Mouse (Mus musculus) colon, adult 2 months (tissue): ENCODE measurements around the gene Trim46. TPM values are rescaled to one million over a fixed set of nuclear protein-coding genes. Genes with fewer than 3 reads are reported as not detected.

Experiments used
- polyA plus RNA-seq: library from polyadenylated mRNA; depleted of rRNA; stranded (reverse); fragments of >200 nt; gene quantifications from 2 replicates; pipeline ENCODE4 v1.2.3, GENCODE M21; 2012; rRNA removed

The Trim46 gene
- polyA plus RNA-seq, result 60.5 TPM in 2 replicates

GRCm38 (mm10) chr3:89246261-89247100 is at the start of gene Trim46:
Gene Trim46, minus strand, starts transcription at chr3:89246309.

GRCm38 (mm10) chr3:89280606-89281511 is 34.8 kb upstream of the Trim46 start, which contains the start of gene Efna1:
Gene Efna1, minus strand, starts transcription at chr3:89281142.

GRCm38 (mm10) chr3:89270051-89270755 is 24.1 kb upstream of the Trim46 start, which contains the start of gene Slc50a1:
Gene Slc50a1, minus strand, starts transcription at chr3:89270570.

GRCm38 (mm10) chr3:89259076-89259475 is 13.0 kb upstream of the Trim46 start, which contains the start of gene Dpm3:
Gene Dpm3, plus strand, starts transcription at chr3:89259358.

GRCm38 (mm10) chr3:89245688-89246171 is 379 bp downstream of the Trim46 start, which contains the start of gene Krtcap2:
Gene Krtcap2, plus strand, starts transcription at chr3:89245966.

GRCm38 (mm10) chr3:89228836-89229235 is 17.3 kb downstream of the Trim46 start, which contains the start of gene Muc1:
Gene Muc1, plus strand, starts transcription at chr3:89229057.

GRCm38 (mm10) chr3:89226900-89227299 is 19.2 kb downstream of the Trim46 start, which contains the start of gene Mtx1:
Gene Mtx1, minus strand, starts transcription at chr3:89227088.

GRCm38 (mm10) chr3:89214681-89215411 is 31.3 kb downstream of the Trim46 start, which contains the start of gene Thbs3:
Gene Thbs3, plus strand, starts transcription at chr3:89215180.

GRCm38 (mm10) chr3:89202253-89203141 is 43.6 kb downstream of the Trim46 start, which contains the start of gene Gba:
Gene Gba, plus strand, starts transcription at chr3:89202928.

Other genes starting within 250 kb of the Trim46 start
- 51.1 and 73.3 TPM in 2 replicates for gene Rusc1, start 153.0 kb downstream of the Trim46 start, polyA plus RNA-seq
- gene Gm43738, start 145.2 kb downstream of the Trim46 start, polyA plus RNA-seq, result not detected in 2 replicates
- gene Fdps, start 144.3 kb downstream of the Trim46 start, polyA plus RNA-seq, result 109 and 128 TPM in 2 replicates
- 240 and 244 TPM in 2 replicates for gene Pklr, start 110.2 kb downstream of the Trim46 start, polyA plus RNA-seq
- 1.1 and 1.4 TPM in 2 replicates for gene Hcn3, start 86.1 kb downstream of the Trim46 start, polyA plus RNA-seq
- 42.4 and 43.0 TPM in 2 replicates for gene Clk2, start 81.5 kb downstream of the Trim46 start, polyA plus RNA-seq
- 95.0 and 102 TPM in 2 replicates for gene Scamp3, start 68.8 kb downstream of the Trim46 start, polyA plus RNA-seq
- gene Fam189b, start 63.2 kb downstream of the Trim46 start, polyA plus RNA-seq, result 40.2 and 42.7 TPM in 2 replicates
- gene Gba, start 43.4 kb downstream of the Trim46 start, polyA plus RNA-seq, result 60.8 and 73.9 TPM in 2 replicates
- 48.4 and 68.6 TPM in 2 replicates for gene Thbs3, start 31.1 kb downstream of the Trim46 start, polyA plus RNA-seq
- gene Mtx1, start 19.2 kb downstream of the Trim46 start, polyA plus RNA-seq, result 165 and 219 TPM in 2 replicates
- 26.0 and 27.3 TPM in 2 replicates for gene Muc1, start 17.3 kb downstream of the Trim46 start, polyA plus RNA-seq
- gene Krtcap2, start 343 bp downstream of the Trim46 start, polyA plus RNA-seq, result 263 and 392 TPM in 2 replicates
- 440 and 595 TPM in 2 replicates for gene Dpm3, start 13.0 kb upstream of the Trim46 start, polyA plus RNA-seq
- 254 and 375 TPM in 2 replicates for gene Slc50a1, start 24.3 kb upstream of the Trim46 start, polyA plus RNA-seq
- 126 and 153 TPM in 2 replicates for gene Efna1, start 34.8 kb upstream of the Trim46 start, polyA plus RNA-seq
- gene Efna3, start 76.7 kb upstream of the Trim46 start, polyA plus RNA-seq, result 9.3 and 13.3 TPM in 2 replicates
- gene Efna4, start 91.7 kb upstream of the Trim46 start, polyA plus RNA-seq, result 17.4 and 24.5 TPM in 2 replicates
- gene Adam15, start 103.7 kb upstream of the Trim46 start, polyA plus RNA-seq, result 211 and 244 TPM in 2 replicates
- 0.67 and 1.0 TPM in 2 replicates for gene Dcst2, start 115.7 kb upstream of the Trim46 start, polyA plus RNA-seq
- gene Dcst1, start 118.9 kb upstream of the Trim46 start, polyA plus RNA-seq, result 0.77 and 1.1 TPM in 2 replicates
- gene Zbtb7b, start 148.5 kb upstream of the Trim46 start, polyA plus RNA-seq, result 214 and 219 TPM in 2 replicates
- gene Lenep, start 156.5 kb upstream of the Trim46 start, polyA plus RNA-seq, result not detected in 2 replicates
- gene Flad1, start 165.6 kb upstream of the Trim46 start, polyA plus RNA-seq, result 37.4 and 39.6 TPM in 2 replicates
- 9.7 and 11.2 TPM in 2 replicates for gene Cks1b, start 172.1 kb upstream of the Trim46 start, polyA plus RNA-seq
- gene Shc1, start 172.1 kb upstream of the Trim46 start, polyA plus RNA-seq, result 75.3 and 76.4 TPM in 2 replicates
- 131 and 151 TPM in 2 replicates for gene Pygo2, start 183.9 kb upstream of the Trim46 start, polyA plus RNA-seq
- gene Pbxip1, start 190.4 kb upstream of the Trim46 start, polyA plus RNA-seq, result 90.6 and 98.9 TPM in 2 replicates
- gene Pmvk, start 208.2 kb upstream of the Trim46 start, polyA plus RNA-seq, result 18.7 and 31.3 TPM in 2 replicates